Mouse (Mus musculus): ENCODE measurements around the gene Gspt1. TPM values are rescaled to one million over a fixed set of nuclear protein-coding genes. Genes with fewer than 3 reads are reported as not detected.
A peak's percentile ranks its signal among the peaks of the same experiment; 100 is the strongest.
"Not testable (repeated sequence)": the region's sequence is repeated elsewhere in the genome, so short reads cannot be mapped to it uniquely, and the experiment has no call there.

Gspt1 gene
- 105 and 115 TPM in 2 replicates for polyA plus RNA-seq (2014; fragmentation: Nextera tagmentation; extraction: Ambion mirVana)

GRCm38 (mm10) chr16:11253898-11254722 lies at the start of gene Gspt1:
Gene Gspt1, minus strand, starts transcription at chr16:11254325.
- peak; percentile 97 for ATAC-seq (ENCODE audit: insufficient read depth)
- Histone ChIP-seq H3K4me2 (peak within 1 kb of the TSS; percentile 80), H3K36me3 (ENCODE audit: insufficient read depth) (0 out of 2 replicates have a peak, but pooled peaks cover 4% of the 10 kb centered on the region), H3K4me1 (ENCODE audit: insufficient read depth) (no peaks in the 10 kb centered on the region), H3K27ac (ENCODE audit: low read depth) (peak within 1 kb of the TSS; percentile 95), H3K9ac (peak within 1 kb of the TSS; percentile 93), H3K4me3 (ENCODE audit: low read depth, low read length) (peak within 1 kb of the TSS; percentile 99), H3K9me3 (ENCODE audit: low read depth, low read length) (no peaks in the 10 kb centered on the region), H3K27me3 (ENCODE audit: insufficient read depth, low read length) (no peaks in the 10 kb centered on the region)
- DNase-seq = peak; percentile 99
- under 1% methylated on average over 72 of the region's 76 CpGs for WGBS
- TF ChIP-seq CTCF (IDR thresholded peaks at IDR 0.05; ENCODE audit: low read depth) = peak; percentile 22; the same call in 1 of the 2 replicates

- Histone ChIP-seq H3K4me1 (ENCODE audit: insufficient read depth) (no peaks in the 10 kb centered on the region), H3K36me3 (ENCODE audit: insufficient read depth) (no peaks in the 10 kb centered on the region), H3K4me2 (no peak overlapping the region), H3K27me3 (ENCODE audit: insufficient read depth, low read length) (no peaks in the 10 kb centered on the region), H3K4me3 (ENCODE audit: low read depth, low read length) (no peak overlapping the region), H3K9me3 (ENCODE audit: low read depth, low read length) (no peaks in the 10 kb centered on the region), H3K27ac (ENCODE audit: low read depth) (no peak overlapping the region), H3K9ac (no peak overlapping the region)
- DNase-seq = no peak
- TF ChIP-seq CTCF (IDR thresholded peaks at IDR 0.05; ENCODE audit: low read depth) = no peak
- ATAC-seq (ENCODE audit: insufficient read depth) = no peak
Observed at GRCm38 (mm10) chr16:11303741-11304140, 49.6 kb upstream of the Gspt1 start.

GRCm38 (mm10) chr16:11297700-11298099 lies 43.6 kb upstream of the Gspt1 start:
- not testable (repeated sequence) for H3K36me3 ChIP-seq (ENCODE audit: insufficient read depth); ATAC-seq (ENCODE audit: insufficient read depth); H3K4me1 ChIP-seq (ENCODE audit: insufficient read depth); H3K27me3 ChIP-seq (ENCODE audit: insufficient read depth, low read length); H3K9ac ChIP-seq; H3K9me3 ChIP-seq (ENCODE audit: low read depth, low read length); H3K4me3 ChIP-seq (ENCODE audit: low read depth, low read length); H3K27ac ChIP-seq (ENCODE audit: low read depth); H3K4me2 ChIP-seq
- WGBS = 67% methylated on average over 1 of the region's 1 CpGs
- DNase-seq = peak; percentile 31
- TF ChIP-seq CTCF (IDR thresholded peaks at IDR 0.05; ENCODE audit: low read depth) = peak; percentile 31; the same call in 1 of the 2 replicates

GRCm38 (mm10) chr16:11295583-11295982 lies 41.5 kb upstream of the Gspt1 start:
- H3K27me3 ChIP-seq (ENCODE audit: insufficient read depth, low read length); H3K9ac ChIP-seq; ATAC-seq (ENCODE audit: insufficient read depth); H3K4me1 ChIP-seq (ENCODE audit: insufficient read depth); H3K4me2 ChIP-seq; H3K36me3 ChIP-seq (ENCODE audit: insufficient read depth); DNase-seq; H3K27ac ChIP-seq (ENCODE audit: low read depth); H3K4me3 ChIP-seq (ENCODE audit: low read depth, low read length); H3K9me3 ChIP-seq (ENCODE audit: low read depth, low read length): not testable (repeated sequence)
- 71% methylated on average over 4 of the region's 4 CpGs for WGBS

GRCm38 (mm10) chr16:11288873-11289272 lies 34.7 kb upstream of the Gspt1 start:
- H3K27ac ChIP-seq (ENCODE audit: low read depth); H3K9ac ChIP-seq; H3K4me2 ChIP-seq; H3K36me3 ChIP-seq (ENCODE audit: insufficient read depth); DNase-seq; H3K9me3 ChIP-seq (ENCODE audit: low read depth, low read length); H3K4me1 ChIP-seq (ENCODE audit: insufficient read depth); ATAC-seq (ENCODE audit: insufficient read depth); H3K4me3 ChIP-seq (ENCODE audit: low read depth, low read length); H3K27me3 ChIP-seq (ENCODE audit: insufficient read depth, low read length): not testable (repeated sequence)
- 91% methylated on average over 7 of the region's 8 CpGs for WGBS

- DNase-seq = no peak
- ATAC-seq (ENCODE audit: insufficient read depth) = no peak
- Histone ChIP-seq H3K9ac (no peak overlapping the region), H3K4me1 (ENCODE audit: insufficient read depth) (no peaks in the 10 kb centered on the region), H3K36me3 (ENCODE audit: insufficient read depth) (no peaks in the 10 kb centered on the region), H3K4me2 (no peak overlapping the region), H3K27ac (ENCODE audit: low read depth) (no peak overlapping the region), H3K9me3 (ENCODE audit: low read depth, low read length) (no peaks in the 10 kb centered on the region; the same call in 1 of the 2 replicates), H3K27me3 (ENCODE audit: insufficient read depth, low read length) (no peaks in the 10 kb centered on the region), H3K4me3 (ENCODE audit: low read depth, low read length) (no peak overlapping the region)
- 84% methylated on average over 2 of the region's 2 CpGs for WGBS
- no peak for TF ChIP-seq CTCF (IDR thresholded peaks at IDR 0.05; ENCODE audit: low read depth)
Observed at GRCm38 (mm10) chr16:11285949-11286348, 31.8 kb upstream of the Gspt1 start.

- H3K4me1 ChIP-seq (ENCODE audit: insufficient read depth) = no peaks in the 10 kb centered on the region
- no peak for DNase-seq
- H3K4me3 ChIP-seq (ENCODE audit: low read depth, low read length) = no peak overlapping the region
- no peak for TF ChIP-seq CTCF (IDR thresholded peaks at IDR 0.05; ENCODE audit: low read depth)
- H3K27me3 ChIP-seq (ENCODE audit: insufficient read depth, low read length) = no peaks in the 10 kb centered on the region
- 89% methylated on average over 2 of the region's 2 CpGs for WGBS
- no peak overlapping the region for H3K4me2 ChIP-seq
- no peak overlapping the region for H3K27ac ChIP-seq (ENCODE audit: low read depth)
- no peaks in the 10 kb centered on the region for H3K36me3 ChIP-seq (ENCODE audit: insufficient read depth)
- no peak for ATAC-seq (ENCODE audit: insufficient read depth)
- no peaks in the 10 kb centered on the region; the same call in 1 of the 2 replicates for H3K9me3 ChIP-seq (ENCODE audit: low read depth, low read length)
- no peak overlapping the region for H3K9ac ChIP-seq
Observed at GRCm38 (mm10) chr16:11284881-11285280, 30.8 kb upstream of the Gspt1 start.
